Mouse (Mus musculus): ENCODE measurements around the gene Carnmt1. TPM values are rescaled to one million over a fixed set of nuclear protein-coding genes. Genes with fewer than 3 reads are reported as not detected.

Gene Carnmt1
- polyA plus RNA-seq, 1 experiment: not detected

GRCm38 (mm10) chr19:18649955-18650354, 20.6 kb upstream of the Carnmt1 start:
- WGBS: 84% methylated on average over 4 of the region's 4 CpGs
- no peak overlapping the region for H3K27ac ChIP-seq (ENCODE audit: insufficient read depth, low read depth, low read length)
- no peak overlapping the region for H3K4me3 ChIP-seq (ENCODE audit: insufficient read depth, low read depth, low read length)
- no peaks in the 10 kb centered on the region for H3K4me1 ChIP-seq (ENCODE audit: control insufficient read depth, insufficient read depth, low read length)
- TF ChIP-seq POLR2A (IDR thresholded peaks at IDR 0.05; ENCODE audit: insufficient read depth, low read depth, low read length) (no peak), CTCF (IDR thresholded peaks at IDR 0.05; ENCODE audit: insufficient read depth, low read depth, low read length) (no peak)

GRCm38 (mm10) chr19:18650473-18650872, 20.1 kb upstream of the Carnmt1 start:
- H3K4me1 ChIP-seq (ENCODE audit: control insufficient read depth, insufficient read depth, low read length): no peaks in the 10 kb centered on the region
- WGBS: 77% methylated on average over 6 of the region's 6 CpGs
- H3K27ac ChIP-seq (ENCODE audit: insufficient read depth, low read depth, low read length): no peak overlapping the region
- no peak for TF ChIP-seq POLR2A (IDR thresholded peaks at IDR 0.05; ENCODE audit: insufficient read depth, low read depth, low read length)
- no peak for TF ChIP-seq CTCF (IDR thresholded peaks at IDR 0.05; ENCODE audit: insufficient read depth, low read depth, low read length)
- H3K4me3 ChIP-seq (ENCODE audit: insufficient read depth, low read depth, low read length): no peak overlapping the region

- H3K4me1 ChIP-seq (ENCODE audit: control insufficient read depth, insufficient read depth, low read length): no peaks in the 10 kb centered on the region
- H3K27ac ChIP-seq (ENCODE audit: insufficient read depth, low read depth, low read length): no peak overlapping the region
- no peak overlapping the region for H3K4me3 ChIP-seq (ENCODE audit: insufficient read depth, low read depth, low read length)
- 68% methylated on average over 4 of the region's 4 CpGs for WGBS
- no peak for TF ChIP-seq POLR2A (IDR thresholded peaks at IDR 0.05; ENCODE audit: insufficient read depth, low read depth, low read length)
- TF ChIP-seq CTCF (IDR thresholded peaks at IDR 0.05; ENCODE audit: insufficient read depth, low read depth, low read length): no peak
Measured at GRCm38 (mm10) chr19:18652592-18652991, 18.0 kb upstream of the Carnmt1 start.

GRCm38 (mm10) chr19:18653058-18653457, 17.5 kb upstream of the Carnmt1 start:
- WGBS: 83% methylated on average over 6 of the region's 6 CpGs
- Histone ChIP-seq H3K4me1 (ENCODE audit: control insufficient read depth, insufficient read depth, low read length) (no peaks in the 10 kb centered on the region), H3K27ac (ENCODE audit: insufficient read depth, low read depth, low read length) (no peak overlapping the region), H3K4me3 (ENCODE audit: insufficient read depth, low read depth, low read length) (no peak overlapping the region)
- TF ChIP-seq POLR2A (IDR thresholded peaks at IDR 0.05; ENCODE audit: insufficient read depth, low read depth, low read length) (no peak), CTCF (IDR thresholded peaks at IDR 0.05; ENCODE audit: insufficient read depth, low read depth, low read length) (no peak)

- Histone ChIP-seq H3K4me3 (ENCODE audit: insufficient read depth, low read depth, low read length) (no peak overlapping the region), H3K27ac (ENCODE audit: insufficient read depth, low read depth, low read length) (no peak overlapping the region), H3K4me1 (ENCODE audit: control insufficient read depth, insufficient read depth, low read length) (no peaks in the 10 kb centered on the region)
- TF ChIP-seq CTCF (IDR thresholded peaks at IDR 0.05; ENCODE audit: insufficient read depth, low read depth, low read length): no peak
- no peak for TF ChIP-seq POLR2A (IDR thresholded peaks at IDR 0.05; ENCODE audit: insufficient read depth, low read depth, low read length)
- WGBS: 92% methylated on average over 8 of the region's 8 CpGs
Measured at GRCm38 (mm10) chr19:18654330-18654729, 16.2 kb upstream of the Carnmt1 start.

GRCm38 (mm10) chr19:18654984-18655383, 15.6 kb upstream of the Carnmt1 start:
- no peaks in the 10 kb centered on the region for H3K4me1 ChIP-seq (ENCODE audit: control insufficient read depth, insufficient read depth, low read length)
- no peak overlapping the region for H3K27ac ChIP-seq (ENCODE audit: insufficient read depth, low read depth, low read length)
- TF ChIP-seq POLR2A (IDR thresholded peaks at IDR 0.05; ENCODE audit: insufficient read depth, low read depth, low read length) (no peak), CTCF (IDR thresholded peaks at IDR 0.05; ENCODE audit: insufficient read depth, low read depth, low read length) (no peak)
- 74% methylated on average over 5 of the region's 5 CpGs for WGBS
- H3K4me3 ChIP-seq (ENCODE audit: insufficient read depth, low read depth, low read length): no peak overlapping the region

- no peaks in the 10 kb centered on the region for H3K4me1 ChIP-seq (ENCODE audit: control insufficient read depth, insufficient read depth, low read length)
- H3K4me3 ChIP-seq (ENCODE audit: insufficient read depth, low read depth, low read length): no peak overlapping the region
- 89% methylated on average over 7 of the region's 7 CpGs for WGBS
- no peak overlapping the region for H3K27ac ChIP-seq (ENCODE audit: insufficient read depth, low read depth, low read length)
- TF ChIP-seq CTCF (IDR thresholded peaks at IDR 0.05; ENCODE audit: insufficient read depth, low read depth, low read length) (no peak), POLR2A (IDR thresholded peaks at IDR 0.05; ENCODE audit: insufficient read depth, low read depth, low read length) (no peak)
Measured at GRCm38 (mm10) chr19:18655999-18656398, 14.6 kb upstream of the Carnmt1 start.

- Histone ChIP-seq H3K27ac (ENCODE audit: insufficient read depth, low read depth, low read length) (no peak overlapping the region), H3K4me3 (ENCODE audit: insufficient read depth, low read depth, low read length) (no peak overlapping the region), H3K4me1 (ENCODE audit: control insufficient read depth, insufficient read depth, low read length) (no peaks in the 10 kb centered on the region)
- TF ChIP-seq POLR2A (IDR thresholded peaks at IDR 0.05; ENCODE audit: insufficient read depth, low read depth, low read length) (no peak), CTCF (IDR thresholded peaks at IDR 0.05; ENCODE audit: insufficient read depth, low read depth, low read length) (no peak)
- WGBS: 74% methylated on average over 4 of the region's 4 CpGs
Measured at GRCm38 (mm10) chr19:18658473-18658872, 12.1 kb upstream of the Carnmt1 start.

GRCm38 (mm10) chr19:18659349-18659748, 11.2 kb upstream of the Carnmt1 start:
- TF ChIP-seq CTCF (IDR thresholded peaks at IDR 0.05; ENCODE audit: insufficient read depth, low read depth, low read length) (no peak), POLR2A (IDR thresholded peaks at IDR 0.05; ENCODE audit: insufficient read depth, low read depth, low read length) (no peak)
- no CpG with 5 or more reads among the region's 1 CpGs for WGBS
- Histone ChIP-seq H3K4me1 (ENCODE audit: control insufficient read depth, insufficient read depth, low read length) (no peaks in the 10 kb centered on the region), H3K4me3 (ENCODE audit: insufficient read depth, low read depth, low read length) (no peak overlapping the region), H3K27ac (ENCODE audit: insufficient read depth, low read depth, low read length) (no peak overlapping the region)

- Histone ChIP-seq H3K4me3 (ENCODE audit: insufficient read depth, low read depth, low read length) (no peak overlapping the region), H3K27ac (ENCODE audit: insufficient read depth, low read depth, low read length) (no peak overlapping the region), H3K4me1 (ENCODE audit: control insufficient read depth, insufficient read depth, low read length) (no peaks in the 10 kb centered on the region)
- TF ChIP-seq CTCF (IDR thresholded peaks at IDR 0.05; ENCODE audit: insufficient read depth, low read depth, low read length): no peak
- TF ChIP-seq POLR2A (IDR thresholded peaks at IDR 0.05; ENCODE audit: insufficient read depth, low read depth, low read length): no peak
- WGBS: 86% methylated on average over 3 of the region's 3 CpGs
Measured at GRCm38 (mm10) chr19:18660466-18660865, 10.1 kb upstream of the Carnmt1 start.
